Mouse (Mus musculus): ENCODE data around the gene Rtn4rl1. TPM values are rescaled to one million over a fixed set of nuclear protein-coding genes. Genes with fewer than 3 reads are reported as not detected.

Rtn4rl1 gene
- polyA plus RNA-seq, 1 experiment = 2.7 TPM

- peaks cover 10% of the 10 kb centered on the region for H3K4me1 ChIP-seq (ENCODE audit: control insufficient read depth, insufficient read depth, low read length)
- H3K4me3 ChIP-seq (ENCODE audit: insufficient read depth, low read length) = no peak overlapping the region
- TF ChIP-seq CTCF (IDR thresholded peaks at IDR 0.05; ENCODE audit: borderline replicate concordance, insufficient read depth, low read length) = no peak
- TF ChIP-seq POLR2A (IDR thresholded peaks at IDR 0.05; ENCODE audit: low read depth, low read length) = no peak
- peak overlapping the region; percentile 45; the same call in 1 of the 2 replicates for H3K27ac ChIP-seq (ENCODE audit: insufficient read depth, low read length)
These were observed 9.5 kb upstream of the Rtn4rl1 start for GRCm38 (mm10) chr11:75183917-75184570.

DNA sequence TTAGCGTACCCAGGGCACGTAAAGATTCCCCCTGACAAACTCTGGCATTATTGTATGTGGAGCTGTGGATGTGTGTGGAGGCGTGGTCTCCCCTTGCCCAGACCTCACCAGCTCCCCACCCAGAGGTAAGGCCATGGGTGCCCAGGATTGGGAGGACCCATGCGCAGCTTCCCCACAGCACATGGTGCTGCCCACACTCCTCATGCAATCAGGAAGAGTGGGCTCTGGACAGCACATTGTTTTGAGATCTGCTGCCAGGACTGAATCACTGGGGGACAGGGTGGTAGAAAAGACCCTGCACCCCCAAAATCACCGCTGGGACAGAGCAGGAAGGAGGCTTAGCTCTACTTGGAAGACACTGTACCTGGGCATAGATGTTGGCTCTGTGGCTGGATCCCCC lies 9.0 kb upstream of the Rtn4rl1 start:
- H3K27ac ChIP-seq (ENCODE audit: insufficient read depth, low read length) = peak overlapping the region; percentile 45
- H3K4me1 ChIP-seq (ENCODE audit: control insufficient read depth, insufficient read depth, low read length) = peaks cover 10% of the 10 kb centered on the region
- no peak overlapping the region for H3K4me3 ChIP-seq (ENCODE audit: insufficient read depth, low read length)
- TF ChIP-seq POLR2A (IDR thresholded peaks at IDR 0.05; ENCODE audit: low read depth, low read length) (no peak), CTCF (IDR thresholded peaks at IDR 0.05; ENCODE audit: borderline replicate concordance, insufficient read depth, low read length) (no peak)

DNA sequence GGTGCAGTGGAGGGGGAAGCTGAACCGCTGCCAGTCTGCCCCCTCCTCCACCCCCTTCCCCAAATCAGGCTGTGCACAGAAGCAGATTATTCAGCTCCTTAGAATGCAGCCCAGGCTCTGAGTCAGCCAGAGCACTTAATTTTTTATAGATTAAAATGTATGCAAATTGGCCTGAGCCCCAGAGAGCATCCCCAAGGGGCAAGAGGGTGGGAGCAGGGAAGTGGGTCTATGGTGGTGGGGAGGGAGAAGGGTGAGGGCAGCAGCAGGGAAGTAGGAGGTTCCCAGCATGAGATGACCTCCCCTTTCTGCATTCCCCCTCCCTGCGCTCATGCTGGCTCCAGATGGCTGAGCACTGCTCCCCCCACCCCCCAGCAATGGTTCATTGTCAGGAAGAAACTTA lies 8.6 kb upstream of the Rtn4rl1 start:
- Histone ChIP-seq H3K4me1 (ENCODE audit: control insufficient read depth, insufficient read depth, low read length) (peaks cover 10% of the 10 kb centered on the region), H3K27ac (ENCODE audit: insufficient read depth, low read length) (peak overlapping the region; percentile 96), H3K4me3 (ENCODE audit: insufficient read depth, low read length) (no peak overlapping the region)
- TF ChIP-seq POLR2A (IDR thresholded peaks at IDR 0.05; ENCODE audit: low read depth, low read length) = no peak
- no peak for TF ChIP-seq CTCF (IDR thresholded peaks at IDR 0.05; ENCODE audit: borderline replicate concordance, insufficient read depth, low read length)

DNA sequence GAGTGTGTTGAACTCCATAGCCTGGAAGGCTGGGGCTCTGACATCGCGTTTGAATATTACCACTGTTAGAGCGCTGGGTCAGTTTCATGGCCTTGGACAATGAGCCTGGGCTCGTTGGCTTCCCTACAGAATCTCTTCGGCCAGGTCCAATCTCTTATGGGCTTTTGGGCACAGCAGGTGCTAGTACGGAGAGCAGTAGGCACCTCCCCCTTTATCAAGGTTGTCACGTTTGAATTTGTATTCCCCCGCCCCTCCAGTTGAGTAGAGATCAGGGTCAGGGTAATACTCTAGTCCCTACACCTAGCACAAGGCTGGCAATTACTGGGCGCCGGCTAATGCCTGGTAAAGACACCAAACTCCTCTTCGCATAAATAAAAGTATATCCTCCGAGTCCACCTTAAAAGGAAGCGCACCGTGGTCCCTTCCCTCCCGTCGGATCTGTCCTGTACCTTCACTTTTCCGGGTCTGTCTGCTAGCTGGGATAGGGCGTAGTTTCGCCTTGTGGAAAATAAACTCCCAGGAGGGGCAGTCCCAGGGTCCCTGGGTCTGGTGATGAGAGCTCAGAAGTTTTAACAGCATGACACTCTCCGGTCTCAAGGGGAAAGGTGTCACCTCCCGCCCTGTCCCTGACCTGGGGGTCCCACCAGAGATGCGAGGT lies 3.7 kb upstream of the Rtn4rl1 start:
- H3K27ac ChIP-seq (ENCODE audit: insufficient read depth, low read length) = no peak overlapping the region

DNA sequence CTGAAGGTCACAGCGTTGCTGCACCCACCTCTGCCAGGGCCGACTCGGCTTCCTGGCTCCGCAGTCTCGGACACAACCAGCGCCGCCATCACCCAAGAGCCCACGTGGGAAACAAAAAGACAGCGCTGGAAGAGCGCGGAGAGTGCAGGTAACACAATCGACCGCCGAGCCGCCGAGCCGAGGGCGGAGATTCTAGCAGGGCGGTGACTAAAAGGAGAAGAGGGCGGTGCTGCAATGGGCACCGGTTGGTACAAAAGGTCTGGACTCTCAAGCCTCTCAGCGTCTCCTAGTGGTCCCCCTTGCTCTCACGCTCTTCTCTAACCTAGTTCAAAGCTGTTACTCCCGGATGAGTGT lies 3.2 kb upstream of the Rtn4rl1 start:
- Histone ChIP-seq H3K4me1 (ENCODE audit: control insufficient read depth, insufficient read depth, low read length) (peaks cover 2% of the 10 kb centered on the region; the same call in 1 of the 2 replicates), H3K4me3 (ENCODE audit: insufficient read depth, low read length) (peak overlapping the region; percentile 77), H3K27ac (ENCODE audit: insufficient read depth, low read length) (no peak overlapping the region)
- TF ChIP-seq POLR2A (IDR thresholded peaks at IDR 0.05; ENCODE audit: low read depth, low read length) (peak; percentile 76), CTCF (IDR thresholded peaks at IDR 0.05; ENCODE audit: borderline replicate concordance, insufficient read depth, low read length) (no peak)

More for the DNA sequence above, 3.7 kb upstream of the Rtn4rl1 start:
- Histone ChIP-seq H3K4me1 (ENCODE audit: control insufficient read depth, insufficient read depth, low read length) (peaks cover 2% of the 10 kb centered on the region; the same call in 1 of the 2 replicates), H3K4me3 (ENCODE audit: insufficient read depth, low read length) (peak overlapping the region; percentile 77)
- no peak for TF ChIP-seq POLR2A (IDR thresholded peaks at IDR 0.05; ENCODE audit: low read depth, low read length)
- no peak for TF ChIP-seq CTCF (IDR thresholded peaks at IDR 0.05; ENCODE audit: borderline replicate concordance, insufficient read depth, low read length)

DNA sequence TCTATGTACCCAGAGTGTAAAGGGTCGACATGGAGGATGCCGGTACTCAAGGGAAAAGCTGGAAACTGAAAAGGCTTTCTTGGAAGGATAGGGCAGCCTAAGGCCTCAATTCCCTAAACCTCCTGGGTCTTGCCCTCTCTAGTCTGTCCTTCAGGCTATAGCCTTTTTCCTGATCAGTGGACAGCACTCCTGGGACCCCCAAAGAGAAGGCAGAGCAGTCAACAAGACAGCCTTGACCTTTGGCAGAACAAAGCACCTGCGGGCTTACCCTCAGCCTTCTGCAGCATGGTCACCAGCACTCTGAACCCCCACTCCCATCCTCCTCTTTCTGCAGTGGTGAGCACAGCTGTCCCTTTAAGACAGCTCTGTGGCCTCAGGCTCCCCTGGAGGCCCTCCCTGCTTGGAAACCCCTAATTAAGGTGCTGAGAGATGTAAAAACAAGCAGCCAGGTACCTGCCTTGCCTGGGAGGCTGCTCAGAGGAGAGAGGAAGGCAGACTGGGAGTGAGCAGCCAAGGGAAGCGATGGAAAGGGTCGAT lies 2.6 kb upstream of the Rtn4rl1 start, which contains the start of gene Dph1:
Gene Dph1 (minus strand): TSS at position 337 of the 537 bp plus-strand sequence.
- Histone ChIP-seq H3K27ac (ENCODE audit: insufficient read depth, low read length) (no peak within 1 kb of the TSS), H3K4me1 (ENCODE audit: control insufficient read depth, insufficient read depth, low read length) (no peaks in the 10 kb centered on the region), H3K4me3 (ENCODE audit: insufficient read depth, low read length) (peak within 1 kb of the TSS; percentile 77)
- no peak for TF ChIP-seq CTCF (IDR thresholded peaks at IDR 0.05; ENCODE audit: borderline replicate concordance, insufficient read depth, low read length)
- no peak for TF ChIP-seq POLR2A (IDR thresholded peaks at IDR 0.05; ENCODE audit: low read depth, low read length)

DNA sequence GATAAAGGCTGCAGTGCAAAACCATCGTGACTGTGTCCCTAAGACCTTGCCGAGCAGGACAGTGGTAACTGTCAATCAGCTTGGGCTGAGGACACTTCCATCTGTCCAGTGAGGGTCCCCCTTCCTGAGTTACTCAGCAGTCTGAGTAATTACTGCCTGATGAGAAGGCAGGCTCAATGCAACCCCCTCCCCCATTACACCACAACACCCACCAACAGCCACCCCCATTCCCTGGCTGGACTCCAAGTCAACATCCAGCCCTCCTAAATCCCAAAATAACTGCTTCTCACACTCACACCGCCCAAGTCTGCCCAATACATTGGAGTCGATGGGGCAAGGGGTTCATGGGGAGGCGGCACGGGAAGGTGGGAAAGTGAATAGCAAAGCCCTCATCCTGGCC lies 1.7 kb upstream of the Rtn4rl1 start:
- Histone ChIP-seq H3K27ac (ENCODE audit: insufficient read depth, low read length) (no peak overlapping the region), H3K4me3 (ENCODE audit: insufficient read depth, low read length) (no peak overlapping the region), H3K4me1 (ENCODE audit: control insufficient read depth, insufficient read depth, low read length) (no peaks in the 10 kb centered on the region)
- TF ChIP-seq POLR2A (IDR thresholded peaks at IDR 0.05; ENCODE audit: low read depth, low read length) (no peak), CTCF (IDR thresholded peaks at IDR 0.05; ENCODE audit: borderline replicate concordance, insufficient read depth, low read length) (no peak)

GRCm38 (mm10) chr11:75192336-75193214 lies 1.0 kb upstream of the Rtn4rl1 start:
- TF ChIP-seq CTCF (IDR thresholded peaks at IDR 0.05; ENCODE audit: borderline replicate concordance, insufficient read depth, low read length) = peak; percentile 51; the same call in 1 of the 2 replicates
- TF ChIP-seq POLR2A (IDR thresholded peaks at IDR 0.05; ENCODE audit: low read depth, low read length) = no peak
- H3K4me1 ChIP-seq (ENCODE audit: control insufficient read depth, insufficient read depth, low read length) = no peaks in the 10 kb centered on the region
- no peak overlapping the region for H3K27ac ChIP-seq (ENCODE audit: insufficient read depth, low read length)
- no peak overlapping the region for H3K4me3 ChIP-seq (ENCODE audit: insufficient read depth, low read length)

GRCm38 (mm10) chr11:75194121-75194849 lies 702 bp downstream of the Rtn4rl1 start:
- TF ChIP-seq POLR2A (IDR thresholded peaks at IDR 0.05; ENCODE audit: low read depth, low read length) = no peak
- TF ChIP-seq CTCF (IDR thresholded peaks at IDR 0.05; ENCODE audit: borderline replicate concordance, insufficient read depth, low read length) = no peak
- Histone ChIP-seq H3K4me3 (ENCODE audit: insufficient read depth, low read length) (peak overlapping the region; percentile 51), H3K27ac (ENCODE audit: insufficient read depth, low read length) (no peak overlapping the region), H3K4me1 (ENCODE audit: control insufficient read depth, insufficient read depth, low read length) (no peaks in the 10 kb centered on the region)
